Mouse (Mus musculus): ENCODE measurements around the gene Fbxo22. TPM values are rescaled to one million over a fixed set of nuclear protein-coding genes. Genes with fewer than 3 reads are reported as not detected.

Gene Fbxo22
- polyA plus RNA-seq, 1 experiment from 2014 or later, result 69.5 TPM

DNA sequence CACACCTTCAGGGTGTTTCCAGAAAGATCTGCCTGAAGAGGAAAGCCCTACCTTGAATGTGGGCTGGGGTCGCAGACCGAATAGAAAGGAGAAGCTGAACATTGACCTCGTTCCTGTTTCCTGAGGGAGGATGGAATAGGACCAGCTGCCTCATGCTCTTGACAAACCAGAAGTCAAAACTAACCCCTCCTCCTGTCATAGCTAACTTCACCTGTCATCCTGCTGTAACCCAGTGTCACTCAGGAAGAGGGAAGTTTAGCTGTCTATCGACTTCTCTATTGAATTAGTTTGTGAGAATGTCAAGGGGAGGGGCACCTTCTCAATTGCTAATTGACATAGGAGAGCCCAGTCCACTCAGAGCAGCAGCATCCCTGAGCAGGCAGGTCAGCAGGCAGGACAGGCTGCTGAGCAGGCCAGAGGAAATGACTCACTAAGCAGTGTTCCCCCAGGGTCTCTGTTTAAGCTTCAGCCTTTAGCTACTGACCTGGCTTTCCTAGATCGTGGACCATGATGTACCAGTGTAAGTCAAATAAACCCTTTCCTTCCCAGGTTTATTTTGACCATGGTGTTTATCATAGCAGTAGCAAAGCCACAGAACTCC is 63.3 kb downstream of the Fbxo22 start:
- WGBS, result 39% methylated on average over 5 of the region's 5 CpGs
- no peak overlapping the region for H3K9ac ChIP-seq (replicated peaks; ENCODE audit: low read length)
- no peaks in the 10 kb centered on the region for H3K9me3 ChIP-seq (ENCODE audit: low read length)
- H3K36me3 ChIP-seq (ENCODE audit: insufficient read depth, low read length), result no peaks in the 10 kb centered on the region
- no peaks in the 10 kb centered on the region for H3K27me3 ChIP-seq (ENCODE audit: insufficient read depth, low read length)
- ATAC-seq (ENCODE audit: low FRiP score, low TSS enrichment), result no peak
- no peaks in the 10 kb centered on the region for H3K4me1 ChIP-seq (ENCODE audit: insufficient read depth, low read length)
- H3K27ac ChIP-seq (ENCODE audit: low read length), result no peak overlapping the region
- no peak overlapping the region for H3K4me2 ChIP-seq (replicated peaks; ENCODE audit: low read depth, low read length)
- no peak overlapping the region for H3K4me3 ChIP-seq (ENCODE audit: low read length)

DNA sequence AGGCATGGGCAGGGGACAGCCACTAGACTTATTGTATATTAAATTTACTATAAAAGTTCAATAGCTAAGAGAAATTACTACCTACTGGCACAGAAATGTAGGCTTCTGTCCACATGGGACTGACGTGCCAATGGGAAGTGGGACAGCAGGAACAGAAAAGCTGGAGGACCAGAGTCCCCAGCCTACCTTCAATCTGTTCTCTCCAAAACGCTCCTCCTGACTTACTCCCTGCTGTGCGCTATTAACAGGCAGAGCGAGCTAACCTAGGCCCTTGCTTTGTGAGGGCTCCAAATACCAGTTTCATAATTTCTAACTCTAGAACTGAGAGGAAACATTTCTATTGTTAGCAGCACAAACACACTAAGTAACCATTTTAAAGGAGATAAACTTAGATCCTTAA is 65.2 kb downstream of the Fbxo22 start:
- no peak overlapping the region for H3K4me3 ChIP-seq (ENCODE audit: low read length)
- no peaks in the 10 kb centered on the region for H3K36me3 ChIP-seq (ENCODE audit: insufficient read depth, low read length)
- no peaks in the 10 kb centered on the region for H3K9me3 ChIP-seq (ENCODE audit: low read length)
- 77% methylated on average over 4 of the region's 4 CpGs for WGBS
- no peak for ATAC-seq (ENCODE audit: low FRiP score, low TSS enrichment)
- H3K9ac ChIP-seq (replicated peaks; ENCODE audit: low read length), result no peak overlapping the region
- H3K4me1 ChIP-seq (ENCODE audit: insufficient read depth, low read length), result no peaks in the 10 kb centered on the region
- no peak overlapping the region for H3K27ac ChIP-seq (ENCODE audit: low read length)
- H3K27me3 ChIP-seq (ENCODE audit: insufficient read depth, low read length), result no peaks in the 10 kb centered on the region
- H3K4me2 ChIP-seq (replicated peaks; ENCODE audit: low read depth, low read length), result no peak overlapping the region

Other genes with a start within 250 kb of the Fbxo22 start
- gene Chrna5, start 228.0 kb upstream of the Fbxo22 start, polyA plus RNA-seq (2015; fragmentation: Nextera tagmentation; extraction: Ambion mirVana), result 0.40 and 0.91 TPM in 2 replicates
- 0.57 and 1.0 TPM in 2 replicates for gene Chrna3, start 182.4 kb upstream of the Fbxo22 start, polyA plus RNA-seq (2015; fragmentation: Nextera tagmentation; extraction: Ambion mirVana)
- 2.9 and 3.8 TPM in 2 replicates for gene Chrnb4, start 160.1 kb upstream of the Fbxo22 start, polyA plus RNA-seq (2015; fragmentation: Nextera tagmentation; extraction: Ambion mirVana)
- 15.0 and 29.2 TPM in 2 replicates for gene Ube2q2, start 60.1 kb upstream of the Fbxo22 start, polyA plus RNA-seq (2015; fragmentation: Nextera tagmentation; extraction: Ambion mirVana)
- gene Nrg4, start 117.9 kb downstream of the Fbxo22 start, polyA plus RNA-seq (2015; fragmentation: Nextera tagmentation; extraction: Ambion mirVana), result 0.71 and 0.95 TPM in 2 replicates
- 0.32 and 0.47 TPM in 2 replicates for gene Tmem266, start 118.0 kb downstream of the Fbxo22 start, polyA plus RNA-seq (2015; fragmentation: Nextera tagmentation; extraction: Ambion mirVana)